ENCODE assay signal across 9 mouse cellular contexts in genomic region chr9:57640384-57640783, GRCm38 (mm10). TPM values are rescaled to one million over a fixed set of nuclear protein-coding genes. Genes with fewer than 3 reads are reported as not detected.
A peak's percentile ranks its signal among the peaks of the same experiment; 100 is the strongest.
DNase-seq lines count a peak whose midpoint lies in the region; ATAC-seq lines count a peak whose summit lies in the region.
"Had no signal": no experiment of that assay in that cellular context is flagged by ENCODE, and none has a peak within 500 bp of the region (broad histone marks: within the 10 kb centered on the region; RNA-seq: fewer than 3 reads in every experiment).

No protein-coding gene starts in this region.

- no peak for ATAC-seq in forebrain, embryonic 11.5 days (replicated peaks; ENCODE audit: low FRiP score)
- ATAC-seq in limb, embryonic 12.5 days (ENCODE audit: insufficient number of reproducible peaks, insufficient read depth, low FRiP score, low TSS enrichment, low read depth) = no peak
- ATAC-seq in midbrain, embryonic 13.5 days = no peak

- H3K4me1 ChIP-seq in forebrain, embryonic 11.5 days (replicated peaks; ENCODE audit: control insufficient read depth, insufficient read depth, low read length) = peaks cover 23% of the 10 kb centered on the region
- peaks cover 80% of the 10 kb centered on the region for H3K4me1 ChIP-seq in limb, embryonic 12.5 days (replicated peaks)
- H3K4me1 ChIP-seq in midbrain, embryonic 13.5 days (replicated peaks) = peaks cover 77% of the 10 kb centered on the region

- peak overlapping the region; percentile 12; the same call in 1 of the 2 replicates for H3K9ac ChIP-seq in forebrain, embryonic 11.5 days (ENCODE audit: low read length)
- peak overlapping the region; percentile 52 for H3K9ac ChIP-seq in limb, embryonic 12.5 days (replicated peaks)
- peak overlapping the region; percentile 44 for H3K9ac ChIP-seq in midbrain, embryonic 13.5 days (replicated peaks)

- 0 out of 2 replicates have a peak overlapping the region, but pooled peaks have one; percentile 1 for H3K4me2 ChIP-seq in forebrain, embryonic 11.5 days (ENCODE audit: low read depth, low read length, severe bottlenecking)
- H3K4me2 ChIP-seq in limb, embryonic 12.5 days = peak overlapping the region; percentile 50
- H3K4me2 ChIP-seq in midbrain, embryonic 13.5 days (replicated peaks) = peak overlapping the region; percentile 38

- no peaks in the 10 kb centered on the region for H3K9me3 ChIP-seq in forebrain, embryonic 11.5 days (ENCODE audit: control insufficient read depth, low read length)
- no peaks in the 10 kb centered on the region for H3K9me3 ChIP-seq in limb, embryonic 12.5 days
- no peaks in the 10 kb centered on the region for H3K9me3 ChIP-seq in midbrain, embryonic 13.5 days

- 37% methylated on average over 15 of the region's 15 CpGs for WGBS in forebrain, embryonic 11.5 days
- 15% methylated on average over 15 of the region's 15 CpGs for WGBS in limb, embryonic 12.5 days
- 40% methylated on average over 15 of the region's 15 CpGs for WGBS in midbrain, embryonic 13.5 days

- no peak overlapping the region for H3K4me3 ChIP-seq in forebrain, embryonic 11.5 days (ENCODE audit: low read depth, low read length)
- peak overlapping the region; percentile 20 for H3K4me3 ChIP-seq in limb, embryonic 12.5 days (replicated peaks)
- H3K4me3 ChIP-seq in midbrain, embryonic 13.5 days (replicated peaks) = peak overlapping the region; percentile 13; the same call in 1 of the 2 replicates

- no peaks in the 10 kb centered on the region for H3K36me3 ChIP-seq in forebrain, embryonic 11.5 days (ENCODE audit: control insufficient read depth, insufficient read depth, low read length)
- peaks cover 20% of the 10 kb centered on the region for H3K36me3 ChIP-seq in limb, embryonic 12.5 days
- peaks cover 15% of the 10 kb centered on the region for H3K36me3 ChIP-seq in midbrain, embryonic 13.5 days

- no peak overlapping the region for H3K27ac ChIP-seq in forebrain, embryonic 11.5 days (ENCODE audit: low read depth, low read length)
- H3K27ac ChIP-seq in limb, embryonic 12.5 days = peak overlapping the region; percentile 91
- H3K27ac ChIP-seq in midbrain, embryonic 13.5 days = peak overlapping the region; percentile 59

- DNase-seq in B cell, adult 2 months = peak; percentile 90 to 92
- peak; percentile 66 for DNase-seq in MN1 (ENCODE audit: low spot score)
- DNase-seq in forebrain, embryonic 11.5 days (ENCODE audit: low spot score) = no peak
- peak; percentile 51 for DNase-seq in heart, postnatal 4 days
- peak; percentile 91 to 96 for DNase-seq in thymus, adult 18-20 months
- DNase-seq in frontal cortex, adult 2 months (ENCODE audit: extremely low spot score in 1 of 2, low spot score in 1 of 2) = no peak

- no peaks in the 10 kb centered on the region for H3K27me3 ChIP-seq in forebrain, embryonic 11.5 days (ENCODE audit: control insufficient read depth, insufficient read depth, low read length)
- no peaks in the 10 kb centered on the region for H3K27me3 ChIP-seq in limb, embryonic 12.5 days
- H3K27me3 ChIP-seq in midbrain, embryonic 13.5 days = no peaks in the 10 kb centered on the region

RNA-seq across cellular contexts. Expression of gene Csk, which starts 13.0 kb away (rescaled TPM):
- 32.9 and 39.5 TPM in 2 replicates for polyA plus RNA-seq in forebrain, embryonic 11.5 days (2014; fragmentation: Nextera tagmentation; extraction: Ambion mirVana)
- total RNA-seq in heart, postnatal 4 days (2021) = 10 to 100 TPM; 42.1 to 47.0 TPM
- 33.9 and 36.0 TPM in 2 replicates for polyA plus RNA-seq in limb, embryonic 12.5 days (2016; fragmentation: Nextera tagmentation; extraction: Ambion mirVana)
- 35.9 and 41.9 TPM in 2 replicates for polyA plus RNA-seq in midbrain, embryonic 13.5 days (2015; fragmentation: Nextera tagmentation; extraction: Ambion mirVana)
- polyA plus RNA-seq in frontal cortex, adult 2 months (2012; rRNA removed) = 66.1 and 86.0 TPM in 2 replicates

RNA-seq across cellular contexts. Expression of gene Lman1l, which starts 19.8 kb away (rescaled TPM):
- polyA plus RNA-seq in forebrain, embryonic 11.5 days (2014; fragmentation: Nextera tagmentation; extraction: Ambion mirVana) = not detected in 2 replicates
- total RNA-seq in heart, postnatal 4 days (2021) = not detected
- polyA plus RNA-seq in limb, embryonic 12.5 days (2016; fragmentation: Nextera tagmentation; extraction: Ambion mirVana) = 0.14 TPM in 1 of 2 replicates, not detected in the other
- not detected in 2 replicates for polyA plus RNA-seq in midbrain, embryonic 13.5 days (2015; fragmentation: Nextera tagmentation; extraction: Ambion mirVana)
- 0.08 and 0.12 TPM in 2 replicates for polyA plus RNA-seq in frontal cortex, adult 2 months (2012; rRNA removed)
- total RNA-seq: left cerebral cortex, postnatal 10 days had no signal

RNA-seq across cellular contexts. Expression of gene Cplx3, which starts 34.3 kb away (rescaled TPM):
- polyA plus RNA-seq in forebrain, embryonic 11.5 days (2014; fragmentation: Nextera tagmentation; extraction: Ambion mirVana) = 0.15 TPM in 1 of 2 replicates, not detected in the other
- not detected for total RNA-seq in heart, postnatal 4 days (2021)
- polyA plus RNA-seq in limb, embryonic 12.5 days (2016; fragmentation: Nextera tagmentation; extraction: Ambion mirVana) = not detected in 2 replicates
- polyA plus RNA-seq in midbrain, embryonic 13.5 days (2015; fragmentation: Nextera tagmentation; extraction: Ambion mirVana) = 2.2 and 3.3 TPM in 2 replicates
- 17.6 and 18.4 TPM in 2 replicates for polyA plus RNA-seq in frontal cortex, adult 2 months (2012; rRNA removed)

RNA-seq across cellular contexts. Expression of gene Cyp1a2, which starts 43.1 kb away (rescaled TPM):
- polyA plus RNA-seq in forebrain, embryonic 11.5 days (2014; fragmentation: Nextera tagmentation; extraction: Ambion mirVana) = not detected in 2 replicates
- total RNA-seq in heart, postnatal 4 days (2021) = not detected
- not detected in 2 replicates for polyA plus RNA-seq in limb, embryonic 12.5 days (2016; fragmentation: Nextera tagmentation; extraction: Ambion mirVana)
- not detected in 2 replicates for polyA plus RNA-seq in midbrain, embryonic 13.5 days (2015; fragmentation: Nextera tagmentation; extraction: Ambion mirVana)
- polyA plus RNA-seq in frontal cortex, adult 2 months (2012; rRNA removed) = 1.1 TPM in 1 of 2 replicates, not detected in the other
- total RNA-seq: left cerebral cortex, postnatal 10 days had no signal

RNA-seq across cellular contexts. Expression of gene Cyp1a1, which starts 47.3 kb away (rescaled TPM):
- not detected in 2 replicates for polyA plus RNA-seq in forebrain, embryonic 11.5 days (2014; fragmentation: Nextera tagmentation; extraction: Ambion mirVana)
- not detected for total RNA-seq in heart, postnatal 4 days (2021)
- polyA plus RNA-seq in limb, embryonic 12.5 days (2016; fragmentation: Nextera tagmentation; extraction: Ambion mirVana) = not detected in 2 replicates
- not detected in 2 replicates for polyA plus RNA-seq in midbrain, embryonic 13.5 days (2015; fragmentation: Nextera tagmentation; extraction: Ambion mirVana)
- 0.08 TPM in 2 replicates for polyA plus RNA-seq in frontal cortex, adult 2 months (2012; rRNA removed)

Comparison
In these comparisons a context has a peak if more than half of its experiments do, and no peak if none do; other contexts are left out.
1. DNase-seq: peak in B cell, adult 2 months (2 of 2), MN1 (single experiment), heart, postnatal 4 days (single experiment) and thymus, adult 18-20 months (2 of 2); none in forebrain, embryonic 11.5 days (single experiment) and frontal cortex, adult 2 months (0 of 2).
2. Peak in every context shown above with its lines, with median percentiles within 50 percentile points of each other: H3K4me2 ChIP-seq and H3K9ac ChIP-seq.